Mouse (Mus musculus): ENCODE results near the gene Clk1. TPM values are rescaled to one million over a fixed set of nuclear protein-coding genes. Genes with fewer than 3 reads are reported as not detected.

Clk1 gene
- 180 and 184 TPM in 2 replicates for polyA plus RNA-seq (2015; fragmentation: Nextera tagmentation; extraction: Ambion mirVana)

DNA sequence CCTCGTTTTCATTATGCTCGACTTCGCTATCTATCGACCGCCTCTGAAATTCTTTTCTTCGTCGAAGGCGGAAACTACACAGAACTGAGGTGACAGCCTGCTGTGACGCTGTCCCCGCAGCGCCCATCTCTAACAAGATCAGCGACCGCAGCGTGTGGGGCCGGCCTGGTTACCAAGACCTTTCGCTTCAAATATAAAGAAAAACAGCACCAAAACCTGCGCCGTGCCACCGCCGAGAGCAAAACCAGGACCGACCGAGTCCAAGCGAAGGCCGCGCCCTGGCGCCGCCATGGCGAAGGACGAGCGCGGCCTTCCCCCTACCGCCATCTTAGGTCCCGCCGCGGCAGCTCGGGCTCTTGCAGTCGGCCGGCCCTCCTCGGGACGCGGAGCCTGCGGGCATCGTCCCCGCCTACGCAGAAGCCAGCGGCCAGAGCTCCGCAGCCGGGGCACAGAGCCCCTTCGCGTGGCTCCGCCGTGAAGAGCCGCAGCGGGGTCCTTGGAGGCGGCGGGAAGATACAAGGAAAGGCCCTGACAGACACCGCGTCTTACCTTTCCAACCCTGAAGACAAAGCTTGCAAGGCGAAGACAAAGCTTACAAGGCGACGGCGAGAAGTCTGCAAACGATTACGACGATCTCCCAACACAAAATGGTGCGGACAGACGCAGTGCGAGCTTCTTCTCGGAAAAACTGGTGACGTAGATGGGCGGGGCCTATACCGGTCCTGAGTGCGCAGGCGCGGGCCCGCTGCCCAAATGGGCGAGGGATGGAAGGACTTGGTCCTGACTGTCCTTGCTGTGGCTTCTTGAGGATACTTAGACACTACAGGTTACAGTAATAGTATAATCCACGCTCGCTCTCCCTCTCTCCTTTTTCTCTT is at the start of gene Clk1:
Gene Clk1 (minus strand): TSS at position 696 of the 878 bp plus-strand sequence.
- under 1% methylated on average over 79 of the region's 79 CpGs for WGBS
- Histone ChIP-seq H3K4me2 (peak within 1 kb of the TSS; percentile 66), H3K4me1 (replicated peaks) (peaks cover 33% of the 10 kb centered on the region), H3K9me3 (no peaks in the 10 kb centered on the region), H3K9ac (peak within 1 kb of the TSS; percentile 100), H3K4me3 (peak within 1 kb of the TSS; percentile 100), H3K27me3 (no peaks in the 10 kb centered on the region), H3K36me3 (peaks cover 23% of the 10 kb centered on the region), H3K27ac (replicated peaks) (peak within 1 kb of the TSS; percentile 100)
- ATAC-seq (ENCODE audit: low read depth) = peak; percentile 97

DNA sequence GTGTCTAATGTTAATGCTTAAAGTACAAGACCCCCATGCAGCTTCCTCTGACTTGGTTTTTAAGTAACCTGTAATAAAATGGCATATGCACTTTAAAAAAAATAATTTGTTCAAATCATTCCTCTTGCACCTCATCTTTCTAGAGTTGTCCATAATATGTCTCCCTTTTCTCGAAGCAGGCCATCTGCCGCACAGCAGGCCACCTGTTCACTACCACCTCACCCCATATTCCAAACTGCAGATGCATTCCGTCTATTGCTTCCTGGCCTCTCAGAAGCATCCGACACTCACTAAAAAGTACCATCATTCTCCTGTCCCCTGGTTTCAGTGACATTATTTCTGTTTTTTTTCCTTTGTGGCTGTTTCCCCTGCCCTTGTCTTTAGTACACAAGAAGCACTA is 41.7 kb upstream of the Clk1 start:
- Histone ChIP-seq H3K4me2 (no peak overlapping the region), H3K36me3 (peaks cover 90% of the 10 kb centered on the region), H3K9me3 (no peaks in the 10 kb centered on the region), H3K27ac (replicated peaks) (no peak overlapping the region), H3K4me1 (replicated peaks) (no peaks in the 10 kb centered on the region), H3K9ac (no peak overlapping the region), H3K4me3 (no peak overlapping the region), H3K27me3 (no peaks in the 10 kb centered on the region)
- WGBS = 87% methylated on average over 4 of the region's 4 CpGs
- no peak for ATAC-seq (ENCODE audit: low read depth)

DNA sequence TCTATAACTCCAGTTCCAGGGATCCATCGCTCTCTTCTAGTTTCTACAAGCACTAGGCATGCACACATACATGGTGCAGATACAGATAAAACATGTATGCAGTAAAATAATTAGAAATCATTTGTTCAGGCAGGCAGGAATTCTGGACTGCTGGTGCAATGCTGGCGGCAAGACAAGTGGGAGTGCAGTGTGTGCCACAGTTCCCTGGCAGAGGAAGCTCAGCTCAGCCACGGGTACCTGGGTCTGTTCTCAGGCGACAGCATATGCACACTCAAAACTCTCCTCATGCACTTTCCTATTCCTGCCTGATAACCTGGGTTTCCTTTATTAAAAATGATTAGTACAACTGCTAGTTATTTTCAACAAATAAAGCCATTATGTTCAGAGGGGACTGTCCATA is 41.2 kb upstream of the Clk1 start:
- Histone ChIP-seq H3K4me2 (no peak overlapping the region), H3K9me3 (no peaks in the 10 kb centered on the region), H3K9ac (no peak overlapping the region), H3K27ac (replicated peaks) (no peak overlapping the region), H3K36me3 (peaks cover 90% of the 10 kb centered on the region), H3K27me3 (no peaks in the 10 kb centered on the region), H3K4me3 (no peak overlapping the region), H3K4me1 (replicated peaks) (no peaks in the 10 kb centered on the region)
- ATAC-seq (ENCODE audit: low read depth) = no peak
- 91% methylated on average over 4 of the region's 4 CpGs for WGBS

DNA sequence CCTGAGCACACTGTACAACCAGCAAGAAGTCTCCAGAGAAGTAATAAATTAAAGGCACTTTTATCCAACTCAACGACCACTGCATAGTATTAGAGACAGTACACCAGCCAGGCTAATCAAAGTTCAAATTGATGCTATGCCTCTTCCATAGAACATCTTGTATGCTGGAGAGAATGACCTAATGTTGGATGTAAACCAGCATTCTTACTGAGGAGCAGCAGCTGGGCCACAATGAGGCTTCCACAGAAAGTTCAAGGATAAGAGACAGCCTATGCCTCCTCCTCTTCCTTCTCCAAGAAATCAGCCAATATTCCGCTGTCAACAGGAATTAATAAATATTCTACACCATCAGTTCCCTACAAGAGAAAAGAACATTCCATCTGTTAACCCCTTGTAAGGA is 40.1 kb upstream of the Clk1 start:
- Histone ChIP-seq H3K4me2 (no peak overlapping the region), H3K4me3 (no peak overlapping the region), H3K4me1 (replicated peaks) (no peaks in the 10 kb centered on the region), H3K27me3 (no peaks in the 10 kb centered on the region), H3K9ac (no peak overlapping the region), H3K9me3 (no peaks in the 10 kb centered on the region), H3K27ac (replicated peaks) (no peak overlapping the region), H3K36me3 (peaks cover 90% of the 10 kb centered on the region)
- WGBS = 81% methylated on average over 2 of the region's 2 CpGs
- no peak for ATAC-seq (ENCODE audit: low read depth)

DNA sequence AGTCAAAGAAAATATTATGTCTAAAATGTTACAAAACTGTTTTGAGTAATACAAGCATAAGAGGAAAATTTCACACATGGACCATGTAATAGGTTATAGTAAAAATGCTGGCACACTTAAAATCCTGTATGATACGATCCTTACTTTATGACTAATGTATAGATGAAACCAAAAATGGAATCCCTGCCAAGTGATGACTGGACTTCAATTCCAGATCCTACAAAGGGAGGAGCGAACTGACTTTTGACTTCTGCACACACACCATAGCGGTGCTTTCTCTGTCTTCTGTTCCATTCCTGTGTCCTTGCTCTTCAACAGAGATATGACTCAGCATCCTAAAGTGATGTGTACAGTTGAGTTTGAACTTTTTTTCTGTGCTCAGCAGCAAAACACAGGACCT is 36.7 kb upstream of the Clk1 start:
- Histone ChIP-seq H3K4me2 (no peak overlapping the region), H3K36me3 (peaks cover 99% of the 10 kb centered on the region), H3K4me3 (no peak overlapping the region), H3K9ac (no peak overlapping the region), H3K9me3 (no peaks in the 10 kb centered on the region), H3K4me1 (replicated peaks) (no peaks in the 10 kb centered on the region), H3K27ac (replicated peaks) (no peak overlapping the region), H3K27me3 (no peaks in the 10 kb centered on the region)
- ATAC-seq (ENCODE audit: low read depth) = no peak
- 97% methylated on average over 3 of the region's 3 CpGs for WGBS

DNA sequence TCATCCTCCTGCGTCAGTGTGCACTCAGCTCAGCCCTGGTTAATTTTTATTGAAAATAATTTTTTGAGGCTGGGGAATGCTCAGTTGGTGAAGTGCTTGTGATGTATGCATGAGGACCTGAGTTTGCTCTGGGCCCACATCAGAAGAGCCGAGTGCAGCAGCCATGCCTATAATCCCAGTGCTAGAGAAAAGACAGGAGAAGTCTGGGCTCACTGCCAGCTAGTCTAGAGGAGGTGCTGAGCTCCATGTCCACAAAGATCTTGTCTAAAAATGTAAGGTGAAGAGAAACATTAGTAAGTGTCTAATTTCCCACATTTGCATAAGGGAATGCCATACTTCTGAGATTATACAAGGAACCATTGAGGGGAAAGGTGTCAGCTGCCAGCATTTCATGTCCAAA is 35.0 kb upstream of the Clk1 start:
- 84% methylated on average over 2 of the region's 2 CpGs for WGBS
- ATAC-seq (ENCODE audit: low read depth) = no peak

DNA sequence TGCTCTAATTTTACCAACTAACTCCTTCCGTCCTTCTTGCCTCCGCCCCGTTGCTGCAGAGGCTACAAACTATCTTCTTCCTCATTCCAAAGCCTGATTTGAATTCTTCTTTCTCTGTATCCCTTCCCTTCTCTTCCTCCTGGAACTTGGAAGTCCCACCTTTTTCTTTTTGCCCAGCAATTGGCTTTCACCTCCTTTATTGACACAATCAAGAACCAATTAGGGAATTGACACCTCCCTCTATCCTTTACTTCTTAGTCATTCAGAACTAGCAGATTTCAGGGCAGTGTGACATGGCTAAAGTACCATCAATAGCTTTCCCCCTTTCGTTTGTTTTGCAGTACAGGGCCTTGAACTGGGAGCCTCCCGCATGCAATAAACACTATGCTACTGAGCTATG is 34.3 kb upstream of the Clk1 start:
- Histone ChIP-seq H3K9me3 (no peaks in the 10 kb centered on the region), H3K4me2 (no peak overlapping the region), H3K4me3 (no peak overlapping the region), H3K27me3 (no peaks in the 10 kb centered on the region), H3K36me3 (peaks cover 99% of the 10 kb centered on the region), H3K9ac (no peak overlapping the region), H3K27ac (replicated peaks) (no peak overlapping the region), H3K4me1 (replicated peaks) (no peaks in the 10 kb centered on the region)
- no peak for ATAC-seq (ENCODE audit: low read depth)
- 83% methylated on average over 5 of the region's 5 CpGs for WGBS

More for the DNA sequence above, 35.0 kb upstream of the Clk1 start:
- no peak overlapping the region for H3K4me2 ChIP-seq
- H3K9ac ChIP-seq = no peak overlapping the region
- no peak overlapping the region for H3K27ac ChIP-seq (replicated peaks)
- H3K4me1 ChIP-seq (replicated peaks) = no peaks in the 10 kb centered on the region
- H3K36me3 ChIP-seq = peaks cover 99% of the 10 kb centered on the region
- H3K4me3 ChIP-seq = no peak overlapping the region
- H3K9me3 ChIP-seq = no peaks in the 10 kb centered on the region
- H3K27me3 ChIP-seq = no peaks in the 10 kb centered on the region

DNA sequence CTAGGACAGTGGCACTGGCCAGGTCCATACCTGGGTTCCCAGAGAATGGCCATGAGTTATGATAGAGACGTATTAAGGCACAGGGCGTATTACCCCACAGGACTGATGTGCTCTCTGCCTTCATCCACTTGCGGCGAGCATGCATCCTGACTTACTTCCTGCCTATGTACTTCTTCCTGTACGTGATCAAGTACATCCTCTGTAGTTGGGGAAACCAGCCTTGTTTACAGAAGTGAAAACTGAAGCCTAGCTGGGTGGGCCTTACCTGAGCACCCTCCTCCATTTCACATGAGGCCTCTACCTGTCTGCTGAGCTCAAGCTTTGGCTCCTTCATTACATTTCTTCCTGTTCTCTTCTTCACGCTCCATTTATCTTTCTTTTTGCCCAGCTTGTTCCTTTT is 30.4 kb upstream of the Clk1 start:
- Histone ChIP-seq H3K4me3 (no peak overlapping the region), H3K4me2 (no peak overlapping the region), H3K4me1 (replicated peaks) (no peaks in the 10 kb centered on the region), H3K9me3 (no peaks in the 10 kb centered on the region), H3K27me3 (no peaks in the 10 kb centered on the region), H3K9ac (no peak overlapping the region), H3K36me3 (peaks cover 94% of the 10 kb centered on the region), H3K27ac (replicated peaks) (no peak overlapping the region)
- 90% methylated on average over 6 of the region's 6 CpGs for WGBS
- no peak for ATAC-seq (ENCODE audit: low read depth)

DNA sequence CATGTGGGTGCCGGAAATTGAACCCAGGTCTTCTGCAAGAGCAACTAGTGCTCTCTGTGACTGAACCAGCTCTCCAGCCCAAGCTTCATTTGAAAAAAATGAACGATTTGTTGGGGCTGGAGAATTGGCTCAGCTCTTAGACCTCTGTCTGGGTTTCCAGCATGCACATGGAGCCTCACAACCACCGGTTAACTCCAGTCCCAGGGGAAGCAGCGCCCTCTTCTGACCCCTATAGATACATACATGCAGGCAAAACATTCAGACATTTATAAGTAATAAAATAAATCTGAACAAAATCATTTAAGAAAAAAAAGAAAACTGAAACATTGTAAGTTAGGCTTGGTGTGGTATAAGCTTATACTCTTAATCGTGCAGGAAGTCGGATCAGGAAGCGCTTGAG is 24.5 kb upstream of the Clk1 start:
- Histone ChIP-seq H3K4me1 (replicated peaks) (peaks cover 31% of the 10 kb centered on the region), H3K4me3 (no peak overlapping the region), H3K4me2 (no peak overlapping the region), H3K9me3 (no peaks in the 10 kb centered on the region), H3K27me3 (no peaks in the 10 kb centered on the region), H3K27ac (replicated peaks) (no peak overlapping the region), H3K9ac (no peak overlapping the region), H3K36me3 (peaks cover 47% of the 10 kb centered on the region)
- 91% methylated on average over 7 of the region's 7 CpGs for WGBS
- no peak for ATAC-seq (ENCODE audit: low read depth)

DNA sequence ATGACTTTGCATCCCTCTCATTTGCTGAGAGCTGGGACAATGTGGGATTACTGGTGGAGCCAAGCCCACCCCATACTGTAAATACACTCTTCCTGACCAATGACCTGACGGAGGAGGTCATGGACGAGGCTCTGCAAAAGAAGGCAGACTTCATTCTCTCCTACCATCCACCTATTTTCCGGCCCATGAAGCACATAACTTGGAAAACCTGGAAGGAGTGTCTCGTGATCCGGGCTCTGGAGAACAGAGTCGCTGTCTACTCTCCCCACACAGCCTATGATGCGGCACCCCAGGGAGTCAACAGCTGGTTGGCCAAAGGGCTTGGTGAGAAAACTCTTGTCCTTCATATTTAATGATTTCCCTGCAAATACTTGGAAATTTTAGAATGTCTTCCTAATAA is 23.9 kb upstream of the Clk1 start:
- ATAC-seq (ENCODE audit: low read depth) = no peak
- Histone ChIP-seq H3K9ac (no peak overlapping the region), H3K4me2 (no peak overlapping the region), H3K4me3 (no peak overlapping the region), H3K9me3 (no peaks in the 10 kb centered on the region), H3K4me1 (replicated peaks) (peaks cover 31% of the 10 kb centered on the region), H3K27ac (replicated peaks) (no peak overlapping the region), H3K27me3 (no peaks in the 10 kb centered on the region), H3K36me3 (peaks cover 41% of the 10 kb centered on the region)
- WGBS = 94% methylated on average over 7 of the region's 7 CpGs

DNA sequence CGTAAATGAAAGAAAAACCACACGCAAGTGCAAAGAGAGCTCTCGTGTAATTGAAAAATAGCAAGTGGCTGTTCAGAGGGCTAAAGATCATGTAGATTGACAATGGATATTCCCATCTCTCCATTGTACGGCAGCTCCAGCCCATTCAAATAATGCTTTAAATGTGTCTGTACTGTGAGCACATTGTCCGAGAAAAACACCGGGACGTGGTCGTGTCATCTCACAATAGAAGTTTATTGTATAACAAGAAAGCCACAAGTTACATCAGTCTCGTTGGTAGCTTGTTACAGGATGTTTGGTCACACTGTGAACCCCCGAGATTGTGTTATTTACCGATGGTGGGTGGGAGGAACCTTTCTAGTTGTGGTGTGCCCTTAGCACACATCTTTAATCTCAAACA is 22.0 kb upstream of the Clk1 start:
- Histone ChIP-seq H3K36me3 (peaks cover 38% of the 10 kb centered on the region), H3K4me1 (replicated peaks) (peaks cover 31% of the 10 kb centered on the region), H3K9me3 (no peaks in the 10 kb centered on the region), H3K4me2 (peak overlapping the region; percentile 70), H3K27me3 (no peaks in the 10 kb centered on the region), H3K27ac (replicated peaks) (peak overlapping the region; percentile 90), H3K4me3 (peak overlapping the region; percentile 73), H3K9ac (peak overlapping the region; percentile 87)
- peak; percentile 3; the same call in 1 of the 2 replicates for ATAC-seq (ENCODE audit: low read depth)
- 8% methylated on average over 11 of the region's 11 CpGs for WGBS

DNA sequence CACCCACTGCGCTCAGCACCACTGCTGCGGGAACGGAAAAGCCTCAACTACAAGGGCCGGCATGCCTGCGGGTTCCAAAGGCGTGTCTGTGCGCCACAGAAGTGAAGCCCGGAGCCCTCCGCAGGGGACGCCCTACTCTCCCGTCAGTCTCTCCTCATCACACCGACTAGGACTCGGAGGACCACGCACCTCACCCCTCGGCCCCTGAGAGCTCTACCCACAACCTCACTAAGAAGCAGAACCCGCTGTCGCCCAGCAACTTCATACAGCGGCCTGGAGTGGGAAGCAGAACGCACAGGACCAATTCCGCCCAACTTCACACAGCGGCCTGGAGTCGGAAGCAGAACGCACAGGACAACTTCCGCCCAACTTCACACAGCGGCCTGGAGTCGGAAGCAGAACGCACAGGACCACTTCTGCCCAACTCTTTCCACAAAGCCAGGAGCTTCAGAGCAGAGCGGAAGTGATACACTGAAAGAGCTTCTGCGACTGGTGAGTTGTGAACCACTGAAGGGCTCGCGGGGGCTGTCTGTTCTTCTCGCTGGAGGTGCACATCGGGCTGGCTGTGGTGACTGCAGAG is 21.4 kb upstream of the Clk1 start, which contains the start of the genes Nif3l1 and Ppil3:
Gene Nif3l1 (plus strand): TSS at position 9 of the 580 bp plus-strand sequence.
Gene Ppil3 (minus strand): TSS at position 344 of the 580 bp plus-strand sequence.
- peak within 1 kb of the TSS; percentile 73 for H3K4me3 ChIP-seq
- H3K9me3 ChIP-seq = no peaks in the 10 kb centered on the region
- peaks cover 31% of the 10 kb centered on the region for H3K4me1 ChIP-seq (replicated peaks)
- H3K27me3 ChIP-seq = no peaks in the 10 kb centered on the region
- peak within 1 kb of the TSS; percentile 87 for H3K9ac ChIP-seq
- under 1% methylated on average over 33 of the region's 33 CpGs for WGBS
- peaks cover 36% of the 10 kb centered on the region for H3K36me3 ChIP-seq
- ATAC-seq (ENCODE audit: low read depth) = peak; percentile 98
- H3K27ac ChIP-seq (replicated peaks) = peak within 1 kb of the TSS; percentile 90
- H3K4me2 ChIP-seq = peak within 1 kb of the TSS; percentile 70

Data from neural tube, embryonic 13.5 days (tissue).